Mouse (Mus musculus): ENCODE measurements around the gene Uqcc3. TPM values are rescaled to one million over a fixed set of nuclear protein-coding genes. Genes with fewer than 3 reads are reported as not detected.

Uqcc3 gene
- polyA plus RNA-seq, 1 experiment from 2014 or later, result 94.5 TPM

- DNase-seq (ENCODE audit: low spot score) (no peak), ATAC-seq (replicated peaks; ENCODE audit: low FRiP score, low read depth) (no peak)
- Histone ChIP-seq H3K4me3 (replicated peaks; ENCODE audit: low read depth, low read length) (no peak overlapping the region), H3K27ac (no peak overlapping the region), H3K4me2 (ENCODE audit: low read length) (no peak overlapping the region), H3K27me3 (ENCODE audit: insufficient read depth, low read length) (no peaks in the 10 kb centered on the region), H3K36me3 (ENCODE audit: insufficient read depth, low read length) (no peaks in the 10 kb centered on the region), H3K9ac (ENCODE audit: low read depth, low read length) (no peak overlapping the region), H3K9me3 (replicated peaks; ENCODE audit: low read length) (no peaks in the 10 kb centered on the region), H3K4me1 (replicated peaks; ENCODE audit: insufficient read depth, low read length) (no peaks in the 10 kb centered on the region)
- TF ChIP-seq CTCF (IDR thresholded peaks at IDR 0.05; ENCODE audit: low read depth), result peak; percentile 60
- WGBS, result 22% methylated on average over 1 of the region's 1 CpGs
Measured at GRCm38 (mm10) chr19:8859018-8859417, 21.7 kb downstream of the Uqcc3 start.

GRCm38 (mm10) chr19:8857689-8858088 is 23.0 kb downstream of the Uqcc3 start:
- Histone ChIP-seq H3K4me2 (ENCODE audit: low read length) (no peak overlapping the region), H3K4me3 (replicated peaks; ENCODE audit: low read depth, low read length) (no peak overlapping the region), H3K36me3 (ENCODE audit: insufficient read depth, low read length) (no peaks in the 10 kb centered on the region), H3K27ac (no peak overlapping the region), H3K9me3 (replicated peaks; ENCODE audit: low read length) (no peaks in the 10 kb centered on the region), H3K9ac (ENCODE audit: low read depth, low read length) (no peak overlapping the region), H3K4me1 (replicated peaks; ENCODE audit: insufficient read depth, low read length) (no peaks in the 10 kb centered on the region), H3K27me3 (ENCODE audit: insufficient read depth, low read length) (no peaks in the 10 kb centered on the region)
- whole genome bisulfite sequencing, result 40% methylated on average over 4 of the region's 4 CpGs
- ATAC-seq (replicated peaks; ENCODE audit: low FRiP score, low read depth) (no peak; the same call in 1 of the 2 replicates), DNase-seq (ENCODE audit: low spot score) (peak; percentile 75)
- TF ChIP-seq CTCF (IDR thresholded peaks at IDR 0.05; ENCODE audit: low read depth), result peak; percentile 78

- no peak for DNase-seq (ENCODE audit: low spot score)
- Histone ChIP-seq H3K27ac (no peak overlapping the region), H3K4me1 (replicated peaks; ENCODE audit: insufficient read depth, low read length) (no peaks in the 10 kb centered on the region), H3K9ac (ENCODE audit: low read depth, low read length) (no peak overlapping the region), H3K27me3 (ENCODE audit: insufficient read depth, low read length) (no peaks in the 10 kb centered on the region), H3K9me3 (replicated peaks; ENCODE audit: low read length) (no peaks in the 10 kb centered on the region), H3K4me3 (replicated peaks; ENCODE audit: low read depth, low read length) (no peak overlapping the region), H3K4me2 (ENCODE audit: low read length) (no peak overlapping the region), H3K36me3 (ENCODE audit: insufficient read depth, low read length) (no peaks in the 10 kb centered on the region)
- no peak for TF ChIP-seq CTCF (IDR thresholded peaks at IDR 0.05; ENCODE audit: low read depth)
- ATAC-seq (replicated peaks; ENCODE audit: low FRiP score, low read depth), result no peak
- 83% methylated on average over 3 of the region's 3 CpGs for WGBS
Measured at GRCm38 (mm10) chr19:8853117-8853516, 27.6 kb downstream of the Uqcc3 start.

GRCm38 (mm10) chr19:8852236-8852928 is 28.3 kb downstream of the Uqcc3 start:
- Histone ChIP-seq H3K9ac (ENCODE audit: low read depth, low read length) (no peak overlapping the region), H3K4me3 (replicated peaks; ENCODE audit: low read depth, low read length) (no peak overlapping the region), H3K9me3 (replicated peaks; ENCODE audit: low read length) (no peaks in the 10 kb centered on the region), H3K36me3 (ENCODE audit: insufficient read depth, low read length) (0 out of 2 replicates have a peak, but pooled peaks cover 4% of the 10 kb centered on the region), H3K27me3 (ENCODE audit: insufficient read depth, low read length) (no peaks in the 10 kb centered on the region), H3K27ac (no peak overlapping the region), H3K4me1 (replicated peaks; ENCODE audit: insufficient read depth, low read length) (no peaks in the 10 kb centered on the region), H3K4me2 (ENCODE audit: low read length) (no peak overlapping the region)
- no peak for TF ChIP-seq CTCF (IDR thresholded peaks at IDR 0.05; ENCODE audit: low read depth)
- WGBS, result 51% methylated on average over 10 of the region's 10 CpGs
- DNase-seq (ENCODE audit: low spot score), result no peak
- no peak for ATAC-seq (replicated peaks; ENCODE audit: low FRiP score, low read depth)

GRCm38 (mm10) chr19:8851639-8852038 is 29.1 kb downstream of the Uqcc3 start:
- WGBS, result 61% methylated on average over 7 of the region's 7 CpGs
- DNase-seq (ENCODE audit: low spot score), result no peak
- 0 out of 2 replicates have a peak, but pooled peaks cover 9% of the 10 kb centered on the region for H3K36me3 ChIP-seq (ENCODE audit: insufficient read depth, low read length)

GRCm38 (mm10) chr19:8850402-8850901 is 30.3 kb downstream of the Uqcc3 start, which contains the start of gene Lrrn4cl:
Lrrn4cl (plus strand) TSS chr19:8850768.
- H3K27ac ChIP-seq, result peak within 1 kb of the TSS; percentile 8
- DNase-seq (ENCODE audit: low spot score) (peak; percentile 84), ATAC-seq (replicated peaks; ENCODE audit: low FRiP score, low read depth) (peak; percentile 87)
- no peak within 1 kb of the TSS for H3K4me2 ChIP-seq (ENCODE audit: low read length)
- no peaks in the 10 kb centered on the region for H3K4me1 ChIP-seq (replicated peaks; ENCODE audit: insufficient read depth, low read length)
- 28% methylated on average over 7 of the region's 7 CpGs for WGBS
- 0 out of 2 replicates have a peak, but pooled peaks cover 14% of the 10 kb centered on the region for H3K36me3 ChIP-seq (ENCODE audit: insufficient read depth, low read length)
- H3K27me3 ChIP-seq (ENCODE audit: insufficient read depth, low read length), result no peaks in the 10 kb centered on the region
- no peak within 1 kb of the TSS for H3K4me3 ChIP-seq (replicated peaks; ENCODE audit: low read depth, low read length)
- no peaks in the 10 kb centered on the region for H3K9me3 ChIP-seq (replicated peaks; ENCODE audit: low read length)
- no peak for TF ChIP-seq CTCF (IDR thresholded peaks at IDR 0.05; ENCODE audit: low read depth)
- H3K9ac ChIP-seq (ENCODE audit: low read depth, low read length), result no peak within 1 kb of the TSS

More at GRCm38 (mm10) chr19:8851639-8852038, 29.1 kb downstream of the Uqcc3 start:
- Histone ChIP-seq H3K9ac (ENCODE audit: low read depth, low read length) (no peak overlapping the region), H3K27ac (no peak overlapping the region), H3K9me3 (replicated peaks; ENCODE audit: low read length) (no peaks in the 10 kb centered on the region), H3K4me2 (ENCODE audit: low read length) (no peak overlapping the region), H3K4me1 (replicated peaks; ENCODE audit: insufficient read depth, low read length) (no peaks in the 10 kb centered on the region), H3K4me3 (replicated peaks; ENCODE audit: low read depth, low read length) (no peak overlapping the region), H3K27me3 (ENCODE audit: insufficient read depth, low read length) (no peaks in the 10 kb centered on the region)
- peak; percentile 4; the same call in 1 of the 2 replicates for TF ChIP-seq CTCF (IDR thresholded peaks at IDR 0.05; ENCODE audit: low read depth)
- no peak for ATAC-seq (replicated peaks; ENCODE audit: low FRiP score, low read depth)

Data from kidney, postnatal 0 days (tissue).